Mouse (Mus musculus) forebrain, embryonic 13.5 days (tissue): Measurements from ENCODE around the gene Akr1c12. TPM values are rescaled to one million over a fixed set of nuclear protein-coding genes. Genes with fewer than 3 reads are reported as not detected.
"Not testable (repeated sequence)": the region's sequence is repeated elsewhere in the genome, so short reads cannot be mapped to it uniquely, and the experiment has no call there.

Source experiments
- ATAC-seq: fragments of 200-750 bp; cut with Nextera tagmentation; 2 replicates; pipeline ENCODE4 v1.8.0; 2017
- H3K27ac ChIP-seq: fragments of 300-500 bp; sonication (generic); 2 replicates; pipeline ENCODE4 v1.5.1; 2015; ENCODE audit warnings: inconsistent platforms, mild to moderate bottlenecking, moderate library complexity
- H3K27me3 ChIP-seq: fragments of 300-500 bp; sonication (generic); 2 replicates; pipeline ENCODE4 v1.6.1; 2015; ENCODE audit warnings: mild to moderate bottlenecking, inconsistent platforms
- H3K36me3 ChIP-seq: fragments of 300-500 bp; sonication (generic); 2 replicates; pipeline ENCODE4 v1.6.1; 2015; ENCODE audit warnings: mild to moderate bottlenecking, inconsistent platforms; ENCODE audit not compliant: poor library complexity, severe bottlenecking
- H3K4me1 ChIP-seq: fragments of 300-500 bp; sonication (generic); 2 replicates; pipeline ENCODE4 v1.6.1; 2015; ENCODE audit warnings: inconsistent platforms
- H3K4me2 ChIP-seq: fragments of 300-500 bp; sonication (generic); 2 replicates; pipeline ENCODE4 v1.6.1; 2015; ENCODE audit warnings: inconsistent platforms, mild to moderate bottlenecking, moderate library complexity
- H3K4me3 ChIP-seq: fragments of 300-500 bp; sonication (generic); 2 replicates; pipeline ENCODE4 v1.5.1; 2015; ENCODE audit warnings: mild to moderate bottlenecking, inconsistent platforms
- H3K9ac ChIP-seq: fragments of 300-500 bp; sonication (generic); 2 replicates; pipeline ENCODE4 v1.6.1; 2015; ENCODE audit warnings: mild to moderate bottlenecking, inconsistent platforms
- H3K9me3 ChIP-seq: fragments of 300-500 bp; sonication (generic); replicated peaks from 2 replicates; pipeline ENCODE4 v1.6.1; 2016; ENCODE audit warnings: inconsistent platforms
- WGBS: fragments of 180-500 bp; shearing (Covaris S2); methylation state at CpG from one replicate; pipeline ENCODE4 v1.1.7; 2015; 5-methylcytosine and 5-hydroxymethylcytosine counted together
- polyA plus RNA-seq: library from polyadenylated mRNA; unstranded; fragments of >200 nt; fragmentation: Nextera tagmentation; extraction: Ambion mirVana; gene quantifications from 2 replicates; pipeline ENCODE4 v1.2.1, GENCODE M21; 2015

Gene Akr1c12
- polyA plus RNA-seq, 1 experiment from 2014 or later, result not detected

DNA sequence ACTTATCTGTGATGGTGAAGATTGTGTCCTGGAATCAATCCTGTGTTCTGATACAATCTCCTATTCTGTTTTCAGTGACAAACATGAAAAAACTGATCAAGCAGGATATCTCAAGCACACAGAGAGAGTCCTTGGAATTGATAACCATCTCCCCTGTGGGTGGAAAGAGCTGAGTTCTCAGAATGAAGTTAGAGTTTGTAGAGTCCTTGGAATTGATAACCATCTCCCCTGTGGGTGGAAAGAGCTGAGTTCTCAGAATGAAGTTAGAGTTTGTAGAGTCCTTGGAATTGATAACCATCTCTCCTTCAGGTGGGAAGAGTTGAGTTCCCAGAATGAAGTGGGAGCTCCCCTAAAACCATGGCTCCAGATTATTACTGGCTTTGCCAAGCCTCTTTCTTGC, 22.3 kb downstream of the Akr1c12 start:
- H3K27ac ChIP-seq, H3K36me3 ChIP-seq, H3K9me3 ChIP-seq, H3K4me1 ChIP-seq, H3K4me3 ChIP-seq, H3K9ac ChIP-seq, H3K27me3 ChIP-seq, ATAC-seq, H3K4me2 ChIP-seq: not testable (repeated sequence)

DNA sequence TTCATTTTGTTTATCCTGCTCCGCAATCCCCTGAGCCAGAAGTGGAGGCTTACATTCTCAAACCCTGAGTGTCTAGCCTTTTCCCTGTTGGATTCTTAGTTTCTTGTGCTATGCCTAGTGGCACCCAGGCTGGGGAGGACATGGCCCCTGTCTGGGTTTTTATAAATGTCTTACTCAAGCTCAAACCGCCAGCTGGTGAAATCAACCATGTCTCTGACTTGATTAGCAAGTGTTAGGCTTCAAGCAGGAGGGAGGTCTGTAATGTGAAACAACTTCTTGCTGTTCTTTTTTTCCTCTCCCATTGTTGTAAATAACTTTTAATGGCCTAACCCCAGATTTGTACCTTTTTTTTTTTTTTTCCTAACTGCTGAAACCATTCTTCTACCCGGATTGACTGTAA, 29.9 kb downstream of the Akr1c12 start:
- Histone ChIP-seq H3K27ac (no peak overlapping the region), H3K9me3 (no peaks in the 10 kb centered on the region), H3K9ac (no peak overlapping the region), H3K4me1 (no peaks in the 10 kb centered on the region), H3K36me3 (no peaks in the 10 kb centered on the region), H3K27me3 (no peaks in the 10 kb centered on the region), H3K4me2 (no peak overlapping the region), H3K4me3 (no peak overlapping the region)
- no peak for ATAC-seq
- 61% methylated on average over 3 of the region's 3 CpGs for WGBS

DNA sequence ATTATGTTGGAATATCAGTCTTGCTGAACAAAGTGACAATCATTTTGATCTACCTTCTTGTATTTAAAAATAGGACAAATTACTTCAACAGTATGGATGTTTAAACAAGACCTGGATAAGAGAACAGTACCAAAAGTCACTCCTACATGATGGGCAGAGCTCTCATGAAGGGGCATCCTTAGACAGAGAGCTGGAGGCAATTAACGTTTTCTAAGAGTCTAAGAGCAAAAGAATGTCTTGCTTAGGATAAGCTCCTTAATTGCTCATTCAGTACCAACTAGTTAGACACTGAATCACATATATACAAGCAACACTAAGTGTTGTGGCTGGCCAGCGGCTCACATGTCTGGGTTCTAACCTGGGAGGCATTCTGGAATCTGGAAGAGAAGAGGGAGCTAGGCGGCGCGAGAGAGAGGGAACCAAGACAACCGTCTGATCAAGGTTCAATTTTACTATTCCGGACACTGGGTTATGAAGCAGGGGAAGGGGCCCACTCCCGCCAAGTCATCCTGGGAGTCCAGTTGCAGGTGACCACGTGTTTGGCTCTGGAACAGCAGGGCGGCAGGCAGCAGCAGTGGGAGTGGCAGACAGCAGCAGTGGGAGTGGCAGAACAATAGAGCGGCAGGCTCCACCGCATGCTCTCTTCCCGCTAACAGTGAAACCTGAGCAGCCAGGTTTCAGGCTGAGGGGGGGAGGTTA, 34.2 kb downstream of the Akr1c12 start:
- H3K4me1 ChIP-seq, result no peaks in the 10 kb centered on the region
- ATAC-seq, result peak; percentile 95
- peak overlapping the region; percentile 37 for H3K4me3 ChIP-seq
- H3K27ac ChIP-seq, result no peak overlapping the region
- H3K9me3 ChIP-seq, result no peaks in the 10 kb centered on the region
- no peaks in the 10 kb centered on the region for H3K27me3 ChIP-seq
- H3K4me2 ChIP-seq, result peak overlapping the region; percentile 60
- WGBS, result under 1% methylated on average over 13 of the region's 13 CpGs
- H3K36me3 ChIP-seq, result no peaks in the 10 kb centered on the region
- peak overlapping the region; percentile 61 for H3K9ac ChIP-seq

DNA sequence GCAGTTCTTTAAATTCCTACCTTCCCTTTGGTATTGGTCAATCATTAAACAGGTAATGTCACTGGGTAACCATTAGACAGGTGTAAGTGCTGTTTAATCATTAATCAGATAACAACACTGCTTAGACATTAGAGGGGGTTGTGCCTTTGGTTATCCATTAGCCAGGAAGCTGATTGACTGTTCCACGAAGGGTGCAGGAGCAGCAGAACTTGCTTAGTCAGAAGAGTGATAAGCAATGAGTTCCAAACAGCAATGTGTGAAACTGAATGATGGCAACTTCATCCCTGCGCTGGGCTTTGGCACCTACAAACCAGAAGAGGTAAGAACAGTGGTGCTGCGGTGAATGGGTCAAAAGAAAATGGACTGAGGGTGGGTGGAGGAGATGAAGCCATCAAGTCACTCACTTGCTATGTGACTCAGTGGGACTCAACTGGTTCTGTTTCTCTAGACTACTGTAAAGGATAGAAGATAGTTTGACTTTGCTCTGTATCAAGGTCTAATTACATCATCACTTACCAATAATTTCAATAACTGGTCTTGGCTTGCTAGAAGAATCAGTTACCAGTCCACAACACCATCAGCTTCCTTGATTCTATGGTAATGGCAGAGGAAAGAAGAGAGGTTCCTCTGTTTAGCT, 45.6 kb downstream of the Akr1c12 start:
- no peak for ATAC-seq
- Histone ChIP-seq H3K4me2 (no peak overlapping the region), H3K27ac (no peak overlapping the region), H3K9me3 (no peaks in the 10 kb centered on the region), H3K36me3 (no peaks in the 10 kb centered on the region), H3K27me3 (no peaks in the 10 kb centered on the region), H3K4me3 (no peak overlapping the region), H3K4me1 (no peaks in the 10 kb centered on the region), H3K9ac (no peak overlapping the region)
- 88% methylated on average over 3 of the region's 3 CpGs for WGBS

DNA sequence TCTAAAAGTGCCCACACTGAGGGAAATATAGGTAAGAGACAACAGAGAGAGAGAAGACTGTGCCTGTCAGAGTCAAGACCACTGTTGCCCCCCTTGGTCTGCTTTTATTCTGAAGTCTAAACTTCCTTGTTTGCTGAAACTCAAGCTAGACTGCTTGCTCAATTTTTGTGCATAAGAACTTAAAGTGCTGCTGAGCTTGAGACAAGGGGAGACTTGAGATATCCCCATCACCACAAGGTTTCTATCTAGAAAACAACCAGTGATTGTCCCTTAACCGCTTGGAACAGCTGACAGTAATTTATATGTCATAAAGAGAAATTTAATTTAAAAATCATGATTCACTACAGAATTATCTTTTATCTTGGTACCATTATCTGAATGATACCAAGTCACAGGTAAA, 46.1 kb downstream of the Akr1c12 start:
- Histone ChIP-seq H3K36me3 (no peaks in the 10 kb centered on the region), H3K27me3 (no peaks in the 10 kb centered on the region), H3K4me1 (no peaks in the 10 kb centered on the region), H3K4me3 (no peak overlapping the region), H3K9me3 (no peaks in the 10 kb centered on the region), H3K27ac (no peak overlapping the region), H3K4me2 (no peak overlapping the region), H3K9ac (no peak overlapping the region)
- ATAC-seq, result no peak
- 76% methylated on average over 1 of the region's 1 CpGs for WGBS

DNA sequence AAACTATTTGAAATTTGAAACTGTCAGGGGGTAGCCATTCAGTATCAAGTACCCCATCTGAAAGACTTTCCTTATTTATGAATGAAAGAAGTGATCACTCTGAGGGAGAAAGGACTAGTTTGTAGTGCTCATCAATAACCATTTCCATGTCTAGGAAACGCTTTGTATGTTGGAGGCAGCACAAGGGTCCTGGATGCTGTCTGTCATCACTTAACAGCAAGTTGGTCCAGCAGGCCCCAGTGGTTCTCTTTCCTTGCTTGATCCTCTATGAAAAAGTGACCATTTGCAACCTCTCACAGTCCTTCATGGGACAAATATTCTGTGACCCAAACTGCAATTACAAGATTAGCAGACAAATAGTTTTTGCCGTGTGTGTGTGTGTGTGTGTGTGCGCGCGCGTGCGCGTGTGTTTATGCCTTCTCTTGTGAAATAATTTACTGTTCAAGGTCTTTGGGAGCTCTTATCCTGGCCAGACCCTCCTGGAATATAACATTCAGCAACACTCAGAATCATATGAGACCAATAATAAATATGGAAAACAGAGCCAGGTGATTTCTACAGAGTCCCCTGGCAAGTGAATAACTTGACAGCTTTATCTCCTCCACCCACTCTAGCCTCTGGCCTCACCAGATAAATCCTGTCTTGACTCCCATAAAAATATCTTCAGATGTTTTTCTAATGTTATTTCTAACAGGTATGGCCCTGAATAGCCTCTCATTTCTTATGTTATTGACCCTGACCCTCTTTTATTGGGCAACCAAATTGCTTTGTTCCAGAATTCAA, 48.2 kb downstream of the Akr1c12 start:
- Histone ChIP-seq H3K4me3 (no peak overlapping the region), H3K27me3 (no peaks in the 10 kb centered on the region), H3K4me2 (no peak overlapping the region), H3K9me3 (no peaks in the 10 kb centered on the region), H3K36me3 (no peaks in the 10 kb centered on the region), H3K4me1 (no peaks in the 10 kb centered on the region), H3K27ac (no peak overlapping the region), H3K9ac (no peak overlapping the region)
- WGBS, result 94% methylated on average over 8 of the region's 8 CpGs
- no peak for ATAC-seq

DNA sequence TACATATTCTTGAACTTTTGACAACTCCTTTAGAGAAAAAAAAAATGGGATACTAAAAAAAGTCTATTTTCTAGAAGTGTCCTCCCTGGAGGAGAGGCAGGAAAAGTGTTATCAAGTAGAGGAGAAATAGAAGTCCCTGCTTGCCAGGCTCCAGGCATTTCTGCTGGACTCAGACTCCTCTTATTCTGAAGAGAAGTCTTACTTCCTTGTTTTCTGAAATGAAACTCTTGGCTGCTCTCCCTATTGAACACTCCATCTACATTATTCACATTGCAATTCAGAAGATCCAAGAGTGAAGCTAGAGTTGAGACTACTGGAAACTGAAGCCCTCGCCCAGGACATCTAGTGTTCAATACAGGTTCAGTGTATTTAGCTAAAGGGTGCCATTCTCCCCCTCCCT, 50.8 kb downstream of the Akr1c12 start, which contains the start of gene Akr1c19:
Gene Akr1c19 (plus strand): TSS at position 260 of the 400 bp plus-strand sequence.
- Histone ChIP-seq H3K36me3 (no peaks in the 10 kb centered on the region), H3K27me3 (no peaks in the 10 kb centered on the region), H3K4me3 (no peak within 1 kb of the TSS), H3K27ac (no peak within 1 kb of the TSS), H3K4me2 (no peak within 1 kb of the TSS), H3K9ac (no peak within 1 kb of the TSS), H3K9me3 (no peaks in the 10 kb centered on the region), H3K4me1 (no peaks in the 10 kb centered on the region)
- ATAC-seq, result no peak
- 67% methylated on average over 1 of the region's 1 CpGs for WGBS

Other genes with a start within 250 kb of the Akr1c12 start
- 0.37 and 0.39 TPM in 2 replicates for gene Akr1c14, start 230.4 kb downstream of the Akr1c12 start, polyA plus RNA-seq
- gene Akr1c18, start 128.8 kb downstream of the Akr1c12 start, polyA plus RNA-seq, result 0.27 TPM in 1 of 2 replicates, not detected in the other
- 2.0 and 2.4 TPM in 2 replicates for gene Akr1c13, start 88.3 kb downstream of the Akr1c12 start, polyA plus RNA-seq
- gene Akr1c19, start 50.7 kb downstream of the Akr1c12 start, polyA plus RNA-seq, result 2.8 and 2.9 TPM in 2 replicates
- not detected in 2 replicates for gene Akr1c6, start 154.9 kb upstream of the Akr1c12 start, polyA plus RNA-seq
- gene Akr1c20, start 243.9 kb upstream of the Akr1c12 start, polyA plus RNA-seq, result not detected in 2 replicates